Mouse (Mus musculus) gastrocnemius, adult 18-20 months (tissue): ENCODE results near the gene Mast4. TPM values are rescaled to one million over a fixed set of nuclear protein-coding genes. Genes with fewer than 3 reads are reported as not detected.

Source experiments
- DNase-seq: peaks from one replicate; pipeline ENCODE4 v3.0.0; 2021; ENCODE audit warnings: low spot score
- total RNA-seq, 2 experiments: library from RNA; stranded (reverse); gene quantifications; 2 replicates each; pipeline ENCODE4 v1.2.3; 2021

The Mast4 gene
- total RNA-seq, 2 experiments from 2014 or later = 55.0 to 55.1 TPM

DNA sequence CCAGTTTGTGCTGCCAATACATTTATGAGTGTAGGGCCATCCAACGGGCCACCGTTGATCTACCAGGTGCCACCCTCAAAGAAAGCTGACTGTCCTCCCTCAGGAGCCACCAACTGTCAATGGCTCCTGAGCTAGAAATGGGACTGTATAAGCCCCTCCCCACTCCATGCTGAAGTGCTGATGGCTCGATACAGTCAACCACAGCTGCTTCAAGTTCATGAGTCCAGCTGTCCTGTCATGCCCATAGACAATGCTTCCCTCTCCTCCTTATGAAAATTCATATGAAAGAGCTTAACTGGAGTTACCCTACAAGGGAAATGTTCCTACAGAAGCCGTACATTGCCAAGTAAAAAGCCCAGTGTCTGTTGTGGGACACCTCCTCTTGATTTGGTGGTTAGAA, 93.2 kb downstream of the Mast4 start:
- no peak for DNase-seq

DNA sequence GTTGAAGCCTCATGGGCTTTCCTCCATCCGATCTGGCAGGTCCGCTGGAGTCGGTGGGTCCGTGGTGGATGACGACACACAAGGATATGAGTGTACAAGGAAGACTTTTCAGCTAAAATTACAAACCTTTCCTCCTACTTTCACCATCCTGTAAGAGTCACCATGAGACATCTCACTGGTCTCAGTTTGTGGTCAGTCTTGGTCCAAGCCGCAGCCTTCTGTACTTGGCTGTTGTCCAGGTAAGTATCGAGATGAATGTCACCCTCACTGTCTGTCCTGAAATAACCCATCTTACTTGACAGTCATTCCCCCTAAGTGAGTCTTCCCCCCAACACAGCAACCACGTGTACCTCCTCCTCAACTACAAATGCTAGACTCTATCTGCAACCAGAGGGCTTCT, 94.6 kb downstream of the Mast4 start:
- DNase-seq = no peak

DNA sequence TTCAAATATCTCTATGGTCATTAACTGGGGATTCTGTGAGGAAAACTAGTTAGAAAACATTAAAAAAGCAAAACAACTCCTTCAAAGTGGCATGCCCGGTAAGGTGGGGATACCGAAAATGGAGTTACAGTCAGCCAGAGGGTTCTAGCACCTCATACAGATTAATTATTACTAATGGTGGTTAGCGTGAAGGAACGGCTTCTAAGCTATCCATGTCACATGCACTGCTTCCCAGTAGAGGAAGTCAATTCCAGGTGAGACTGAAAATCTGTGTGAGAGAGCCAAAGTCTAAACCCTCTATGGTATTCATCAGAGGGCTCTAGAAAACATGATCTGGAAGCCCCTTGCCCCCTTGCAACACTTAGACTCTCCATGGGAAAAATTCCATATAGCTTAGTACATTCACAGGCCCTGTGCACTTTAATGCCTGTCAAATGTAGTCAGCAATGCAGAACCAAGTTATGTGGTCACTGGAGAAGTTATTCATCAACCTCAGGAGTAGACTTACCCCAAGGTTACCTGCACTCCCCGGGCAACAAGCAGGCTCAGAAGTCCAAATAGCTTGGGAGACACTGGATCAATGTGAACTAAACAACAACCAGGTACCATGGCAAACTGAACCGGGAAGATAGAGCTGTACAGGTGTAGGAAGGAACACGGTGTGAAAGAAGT, 96.1 kb downstream of the Mast4 start:
- DNase-seq = no peak

DNA sequence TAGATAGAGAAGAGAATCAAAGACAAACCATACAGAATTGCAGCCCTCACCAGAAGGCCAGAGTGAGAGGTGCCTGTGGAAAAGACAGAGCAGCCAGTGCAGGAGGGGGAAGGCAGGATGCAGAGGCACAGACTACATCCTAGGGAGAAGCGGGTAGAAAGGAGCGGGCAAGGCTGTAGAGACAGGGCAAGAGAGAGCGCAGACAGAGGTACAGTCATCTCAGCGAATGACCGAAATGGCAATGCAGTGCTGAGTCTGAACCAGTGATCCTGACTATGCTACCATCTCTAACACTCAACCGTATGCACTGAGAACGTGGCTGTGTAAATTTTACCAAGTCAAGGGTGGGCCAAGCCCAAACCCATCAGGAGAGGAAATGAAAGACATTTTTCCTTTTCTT, 102.1 kb downstream of the Mast4 start:
- no peak for DNase-seq

DNA sequence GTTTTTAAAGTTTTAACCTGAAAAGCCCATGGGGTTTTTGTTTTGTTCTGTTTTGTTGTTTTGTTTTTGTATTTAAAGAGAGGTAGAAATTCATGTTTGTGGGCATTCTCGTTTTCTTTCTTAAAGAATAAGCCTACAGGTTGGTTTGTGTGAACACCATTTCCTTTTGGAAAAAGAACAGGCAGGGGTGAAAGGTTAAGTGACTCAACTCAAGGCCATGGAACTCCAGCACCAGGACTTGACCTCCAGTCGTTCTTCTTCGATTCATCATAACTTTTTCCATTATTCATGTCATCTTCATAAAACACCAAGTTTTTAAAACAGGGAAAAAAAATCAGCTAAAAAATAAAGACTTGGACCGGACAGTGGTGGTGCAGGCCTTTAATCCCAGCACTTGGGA, 105.2 kb downstream of the Mast4 start:
- DNase-seq = no peak

DNA sequence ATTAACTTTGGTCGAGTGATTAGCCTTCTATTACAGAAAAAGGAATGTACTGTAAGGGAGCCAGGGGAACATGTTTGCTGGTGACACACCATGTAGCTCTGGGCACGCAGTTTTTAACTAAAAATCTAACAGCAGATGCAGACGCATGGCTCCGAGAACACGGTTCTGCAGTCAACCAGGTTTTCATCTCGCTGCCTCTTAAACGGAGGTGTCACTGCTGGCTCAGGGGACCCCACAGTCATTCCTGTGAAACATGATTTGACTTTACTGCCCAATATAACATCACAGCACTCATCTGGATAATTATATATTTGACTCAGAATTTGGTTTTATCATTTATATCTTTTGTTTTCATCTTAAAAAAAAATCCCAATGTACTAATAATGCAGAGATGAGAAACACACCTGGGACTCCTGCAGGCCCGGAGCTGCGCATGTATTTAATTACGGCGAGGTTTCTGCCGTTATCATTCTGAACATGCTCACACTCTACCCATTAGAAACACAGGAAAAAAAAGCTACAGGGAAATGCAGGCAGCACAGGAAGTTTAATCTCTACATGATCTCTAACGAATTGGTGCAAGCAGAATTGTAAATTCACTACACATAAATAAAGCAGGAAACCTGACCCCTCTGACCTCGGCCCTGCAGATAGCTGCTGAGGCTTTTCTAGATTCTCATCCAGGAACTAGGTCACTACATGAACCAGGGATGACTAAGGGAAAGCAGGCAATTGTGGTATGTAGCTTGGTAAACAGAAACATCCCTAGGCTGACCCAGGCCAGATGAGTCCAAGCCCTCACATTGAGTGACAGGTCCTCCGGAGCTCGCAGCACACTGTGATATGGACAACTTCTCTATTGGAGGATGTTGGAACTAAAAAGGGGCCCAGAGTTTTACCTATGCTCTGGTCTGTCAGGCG, 108.1 kb downstream of the Mast4 start:
- DNase-seq = no peak

DNA sequence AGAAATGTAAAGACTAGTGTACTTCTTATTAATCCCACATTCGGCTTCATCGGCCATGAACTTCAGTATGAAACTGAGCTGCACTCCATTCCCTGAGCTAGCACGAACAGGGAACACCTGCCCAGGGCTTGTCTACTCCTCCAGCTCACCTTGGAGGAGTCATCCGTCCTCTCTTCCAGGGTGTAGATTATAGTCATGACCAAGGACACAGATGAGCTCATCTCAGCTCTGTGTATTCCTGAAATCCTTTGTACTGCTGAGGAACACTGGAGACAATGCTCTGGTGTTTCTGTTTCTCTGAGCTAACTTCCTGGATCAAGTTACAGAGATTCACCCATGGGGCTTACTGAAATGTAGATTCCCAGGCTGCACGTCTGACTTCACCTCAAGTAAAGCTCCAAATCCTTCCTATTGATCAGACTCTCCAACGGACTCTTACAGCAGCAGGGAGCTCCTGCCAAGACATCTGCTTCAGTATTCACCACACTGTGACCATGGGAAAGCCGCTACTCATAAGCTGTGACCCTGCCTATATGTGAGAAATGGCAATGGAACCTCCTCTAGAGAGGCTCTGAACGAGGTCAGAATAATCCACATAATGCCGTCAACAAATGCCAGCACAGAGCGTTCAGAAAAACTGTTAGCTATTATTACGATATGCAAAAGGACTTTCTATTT, 108.9 kb downstream of the Mast4 start:
- DNase-seq = no peak

DNA sequence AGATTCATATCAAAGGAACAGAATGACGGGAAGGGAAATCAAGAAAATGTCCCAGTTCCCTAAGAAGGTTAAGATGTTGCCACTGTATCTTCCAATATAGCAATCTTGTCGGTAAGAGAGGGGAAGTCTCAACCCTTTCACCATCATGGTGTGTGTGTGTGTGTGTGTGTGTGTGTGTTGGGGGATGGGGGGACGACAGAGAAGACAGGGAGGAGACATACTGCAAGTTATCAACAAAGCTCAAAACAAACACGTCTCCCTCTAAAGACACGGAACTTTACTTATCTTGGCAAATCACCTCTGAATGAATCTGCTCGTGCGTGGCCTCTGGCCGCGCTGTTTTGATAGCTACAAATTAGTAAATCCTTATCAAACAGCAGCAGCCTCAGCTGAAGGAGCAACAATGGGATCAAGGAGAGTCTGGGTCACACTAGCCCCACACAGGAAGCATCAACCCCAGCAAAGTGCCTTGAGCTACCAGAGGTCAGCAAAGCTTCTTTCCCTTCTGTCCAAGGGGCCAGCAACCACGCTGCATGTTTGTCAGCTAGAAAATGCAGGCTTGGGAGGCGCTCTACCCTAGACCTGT, 113.7 kb downstream of the Mast4 start:
- no peak for DNase-seq

DNA sequence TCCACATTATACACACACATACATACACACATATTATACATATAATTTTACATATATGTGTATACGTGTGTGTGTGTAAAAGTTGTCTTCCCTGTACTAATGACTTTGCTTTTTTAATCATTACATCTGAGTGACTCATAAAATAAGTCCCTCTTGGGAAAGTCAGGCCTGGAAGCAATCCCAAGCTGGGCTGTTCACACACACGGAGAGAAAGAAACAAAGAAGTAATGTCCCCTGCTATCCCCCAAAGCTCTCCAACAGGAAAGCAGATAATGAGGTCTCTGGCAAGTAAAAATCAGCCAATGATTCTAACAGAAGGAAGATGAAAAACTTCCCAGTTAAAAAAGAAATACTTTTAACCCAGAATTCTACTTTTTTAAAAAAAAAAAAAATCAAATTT, 114.3 kb downstream of the Mast4 start:
- DNase-seq = peak; percentile 64

DNA sequence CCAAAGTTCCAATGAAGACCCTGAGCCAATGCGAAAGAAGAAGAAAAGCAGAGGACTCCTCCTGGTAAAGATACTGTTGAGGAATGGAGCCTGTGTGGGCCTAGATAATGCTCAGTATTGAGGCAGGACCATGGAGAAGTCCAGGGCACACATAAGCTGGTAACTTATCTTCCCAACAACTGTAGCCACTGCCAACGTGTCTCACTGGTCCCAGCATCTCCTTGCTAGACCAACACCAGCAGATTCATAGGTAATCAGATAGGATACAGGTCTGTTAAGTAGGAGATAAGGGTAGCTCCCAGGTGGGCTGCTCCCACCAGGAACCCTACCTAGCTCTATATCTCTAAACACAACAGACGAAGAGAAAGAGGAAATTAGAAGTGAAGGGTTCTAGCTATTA, 116.8 kb downstream of the Mast4 start:
- DNase-seq = no peak

DNA sequence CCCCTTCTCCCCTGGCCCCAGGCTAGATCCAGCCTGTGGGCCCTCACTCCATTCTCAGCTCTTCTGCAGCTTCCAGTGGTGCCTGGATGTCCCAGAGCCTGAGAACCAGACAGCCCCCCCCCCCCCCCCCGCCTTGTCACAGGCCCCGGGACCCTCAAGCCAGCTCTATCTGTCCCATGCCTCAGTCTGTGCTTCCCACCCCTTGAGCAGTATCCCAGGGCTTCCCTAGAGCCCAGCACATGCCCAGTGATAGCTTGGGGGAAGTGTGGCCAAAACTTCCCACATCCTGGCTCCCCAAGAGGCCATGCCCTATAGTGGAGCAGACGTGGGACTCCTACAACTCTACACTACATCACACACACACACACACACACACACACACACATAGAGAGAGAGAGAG, 119.8 kb downstream of the Mast4 start:
- DNase-seq = no peak

DNA sequence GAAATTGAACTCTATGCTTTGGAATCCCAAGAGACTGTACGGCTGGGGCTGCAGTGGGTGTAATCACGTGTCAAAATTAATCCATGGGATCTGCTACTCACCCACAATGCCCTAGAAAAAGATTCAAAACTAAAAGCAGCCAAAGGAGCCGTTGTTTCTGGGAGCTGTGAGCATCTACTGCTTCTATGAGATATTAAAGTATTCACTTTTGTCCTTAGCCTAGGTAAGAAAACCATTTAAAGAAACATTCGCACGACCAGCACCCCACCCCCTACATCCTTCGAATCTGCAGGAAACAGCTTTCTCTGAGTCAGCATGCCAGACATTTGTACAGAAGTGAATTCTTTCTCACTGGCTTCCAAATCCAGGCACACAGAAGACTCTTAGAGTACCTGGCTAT, 122.3 kb downstream of the Mast4 start:
- DNase-seq = no peak

DNA sequence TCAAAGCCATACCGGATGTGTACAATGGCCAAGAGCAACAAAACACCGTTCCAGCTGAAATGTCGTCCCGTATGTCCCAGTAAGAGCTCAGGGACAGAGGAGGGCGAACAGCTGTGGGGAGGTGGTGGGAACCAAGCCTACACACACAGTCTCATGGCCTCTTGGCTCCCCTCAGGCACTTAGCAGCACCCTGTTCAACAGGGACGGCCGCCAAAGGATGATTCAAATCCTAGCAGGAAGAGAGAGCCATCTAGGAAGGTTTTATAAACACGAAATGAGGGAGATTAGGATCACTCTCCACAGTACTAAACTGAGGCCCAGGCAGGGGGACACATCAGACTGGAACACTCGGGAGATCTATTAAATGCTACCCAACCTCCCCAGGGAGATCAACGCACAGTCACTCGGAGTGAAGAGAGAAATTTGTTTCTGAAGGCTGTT, 122.8 kb downstream of the Mast4 start:
- peak; percentile 76 for DNase-seq

DNA sequence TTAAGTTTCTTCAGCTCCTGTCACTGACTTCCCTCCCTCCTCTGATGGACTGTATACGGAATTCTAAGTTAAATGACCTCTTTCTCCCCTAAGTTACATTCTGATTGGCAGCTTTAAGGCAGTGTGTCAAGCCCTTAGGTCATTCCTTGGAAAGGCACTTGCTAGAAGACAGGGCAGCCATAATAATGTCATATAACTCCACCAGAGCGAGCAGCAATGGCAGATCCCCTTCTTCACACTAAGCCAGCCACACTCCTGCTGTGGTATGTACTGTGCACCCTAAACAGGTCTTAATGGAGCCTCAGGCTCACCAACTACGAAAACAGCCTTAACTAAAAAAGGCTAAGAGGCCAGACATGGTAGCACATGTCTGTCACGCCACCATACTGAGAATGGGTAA, 123.6 kb downstream of the Mast4 start:
- no peak for DNase-seq

DNA sequence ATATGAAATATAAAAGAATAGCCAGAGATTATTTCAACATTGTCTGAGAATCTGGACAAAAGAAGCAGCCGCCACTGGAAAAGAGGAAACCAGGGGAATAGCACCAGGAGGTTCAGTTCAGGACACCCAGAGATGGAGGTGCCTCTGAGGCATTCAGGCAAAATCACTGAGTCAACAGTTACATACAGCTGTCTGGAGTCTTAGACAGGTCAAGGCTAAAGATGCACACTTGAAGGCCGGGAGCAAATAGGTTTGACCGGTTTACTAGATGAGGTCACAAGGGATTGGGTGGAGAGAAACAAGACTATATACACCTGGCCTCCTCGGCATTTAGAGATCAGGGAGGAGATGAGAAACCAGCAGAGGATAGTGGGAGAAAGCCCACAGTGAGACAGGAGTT, 127.1 kb downstream of the Mast4 start:
- peak; percentile 17 for DNase-seq

DNA sequence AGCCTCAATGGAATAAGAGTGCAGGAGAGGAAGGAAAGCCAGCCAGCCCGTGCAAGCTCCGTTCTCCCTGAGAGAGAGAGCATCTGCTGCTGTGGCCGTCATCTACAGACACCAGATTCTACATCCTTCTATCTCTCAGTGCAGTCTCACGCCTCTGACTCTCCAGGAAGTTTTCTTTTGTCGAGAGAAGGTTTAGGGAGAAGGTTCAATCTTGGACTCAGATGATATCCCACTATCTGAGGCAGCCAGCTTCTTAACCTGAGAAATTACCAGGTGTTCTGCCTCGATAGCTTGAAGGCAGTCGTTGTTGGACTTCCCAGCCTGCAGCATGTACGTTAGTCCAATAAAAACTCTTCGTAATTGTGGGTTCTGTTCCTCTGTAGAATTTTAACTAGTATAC, 127.7 kb downstream of the Mast4 start:
- DNase-seq = no peak

DNA sequence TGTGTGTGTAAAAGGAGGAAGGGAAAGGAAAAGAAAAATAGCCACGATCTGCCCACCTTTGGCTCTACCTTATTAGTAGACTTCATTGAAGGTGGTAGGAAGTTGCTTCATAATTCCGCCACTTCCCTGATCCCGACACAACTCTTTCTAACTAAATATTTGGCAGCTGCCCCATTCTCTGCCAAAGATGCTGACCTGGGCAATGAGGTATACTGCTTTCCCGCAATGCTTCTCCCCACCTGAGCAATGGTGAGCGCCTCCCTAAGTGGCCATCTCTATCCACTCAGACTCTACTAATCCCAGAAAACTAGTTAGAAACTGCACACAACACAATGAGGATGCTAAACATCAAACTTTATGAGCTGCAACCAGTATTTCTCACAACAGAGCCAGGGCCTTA, 129.1 kb downstream of the Mast4 start:
- DNase-seq = no peak

DNA sequence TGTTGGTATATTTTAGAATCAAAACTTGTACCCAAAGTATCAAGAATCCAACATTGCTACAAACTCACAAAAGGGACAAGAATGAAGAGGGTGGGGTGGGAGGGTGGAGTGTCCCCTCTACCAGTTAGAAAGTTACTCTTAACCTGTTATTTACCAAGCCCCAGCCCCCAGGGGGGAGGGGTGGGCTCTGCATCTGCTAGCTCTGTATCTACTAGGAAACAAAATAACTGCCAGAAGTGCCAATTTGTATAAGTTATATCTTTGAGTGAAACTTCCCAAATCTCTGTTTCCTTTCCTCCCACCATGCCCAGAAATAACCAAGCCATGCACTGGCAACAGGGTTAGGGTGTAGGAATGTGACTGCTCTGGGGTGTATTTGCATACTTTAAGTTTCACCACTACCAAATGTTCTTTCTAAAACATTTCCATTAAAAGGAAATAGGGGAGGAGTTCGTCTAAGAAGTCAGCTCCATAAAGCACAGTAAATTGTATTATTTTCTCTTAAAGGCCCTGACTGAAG, 130.9 kb downstream of the Mast4 start:
- DNase-seq = no peak

DNA sequence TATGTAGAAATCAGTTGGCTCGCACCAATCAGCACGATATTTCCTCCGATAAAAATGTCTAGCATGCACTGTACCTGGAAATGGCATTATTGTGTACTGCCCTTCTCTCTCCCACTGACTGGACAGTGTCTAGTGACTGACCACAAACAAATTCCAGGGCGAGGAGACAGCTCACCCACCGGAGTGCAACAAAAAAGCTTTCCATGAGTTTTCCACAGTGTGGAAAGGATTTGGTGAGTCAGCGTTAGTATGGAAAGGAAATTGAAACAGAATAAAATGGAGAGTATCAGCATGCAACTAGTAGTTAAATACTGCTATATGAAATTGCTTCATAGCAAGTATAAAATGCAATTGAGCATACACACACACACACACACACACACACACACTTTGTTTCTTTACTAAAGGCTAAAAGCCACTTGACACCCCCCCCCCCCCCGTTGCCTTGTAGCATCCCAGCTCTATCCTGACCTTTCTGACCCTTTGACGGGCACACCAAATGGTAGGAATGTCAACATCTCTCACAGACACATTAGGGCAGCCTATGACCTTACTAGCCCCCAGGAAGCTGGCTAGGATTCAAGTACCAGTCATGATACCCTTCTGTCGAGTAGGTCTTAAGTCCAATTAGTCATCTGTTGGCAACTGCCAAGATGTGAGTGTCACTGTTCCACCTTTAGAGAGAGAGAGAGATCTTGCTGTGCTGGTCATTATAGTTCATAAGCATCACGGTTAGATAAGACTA, 133.1 kb downstream of the Mast4 start:
- no peak for DNase-seq

DNA sequence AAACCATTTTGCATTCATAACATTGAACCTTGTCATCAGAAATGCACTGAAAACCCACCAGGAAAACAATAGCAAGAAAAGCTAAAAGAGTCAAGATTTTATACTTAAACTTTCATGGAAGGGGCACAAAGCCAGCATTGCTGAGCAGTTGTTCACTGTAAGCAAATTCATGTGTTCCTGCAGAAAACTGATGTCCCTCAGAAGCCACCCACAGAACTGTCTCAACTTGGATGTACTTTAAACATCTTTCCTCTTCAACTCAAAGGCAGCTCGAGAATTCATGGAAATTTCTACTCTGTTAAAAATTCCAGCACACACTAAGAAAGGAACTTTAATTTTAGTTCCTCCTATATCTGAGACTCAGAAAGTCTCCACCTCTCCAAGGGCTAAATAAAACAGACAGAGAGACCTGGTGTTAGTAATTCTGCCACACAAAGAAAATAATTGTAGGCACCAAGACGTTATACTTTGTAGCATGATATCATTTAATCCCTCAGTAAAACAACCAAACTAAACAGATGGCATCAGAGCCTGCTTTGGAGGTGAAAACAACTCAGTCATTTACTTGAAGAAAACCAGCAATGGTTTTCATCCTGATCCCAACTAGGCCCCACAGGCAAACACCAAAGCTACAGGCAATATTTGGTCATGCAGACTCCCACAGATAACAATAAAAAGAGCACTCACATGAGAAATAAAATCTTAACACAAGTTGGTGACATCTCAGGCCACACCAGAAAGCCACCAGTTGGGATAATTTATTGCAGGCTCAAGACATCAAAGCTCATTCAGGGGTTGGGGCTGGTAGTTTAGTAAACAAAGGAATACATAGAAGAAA, 134.3 kb downstream of the Mast4 start:
- DNase-seq = no peak
